10 mouse cellular contexts compared by ENCODE assay signal in the genomic region with DNA sequence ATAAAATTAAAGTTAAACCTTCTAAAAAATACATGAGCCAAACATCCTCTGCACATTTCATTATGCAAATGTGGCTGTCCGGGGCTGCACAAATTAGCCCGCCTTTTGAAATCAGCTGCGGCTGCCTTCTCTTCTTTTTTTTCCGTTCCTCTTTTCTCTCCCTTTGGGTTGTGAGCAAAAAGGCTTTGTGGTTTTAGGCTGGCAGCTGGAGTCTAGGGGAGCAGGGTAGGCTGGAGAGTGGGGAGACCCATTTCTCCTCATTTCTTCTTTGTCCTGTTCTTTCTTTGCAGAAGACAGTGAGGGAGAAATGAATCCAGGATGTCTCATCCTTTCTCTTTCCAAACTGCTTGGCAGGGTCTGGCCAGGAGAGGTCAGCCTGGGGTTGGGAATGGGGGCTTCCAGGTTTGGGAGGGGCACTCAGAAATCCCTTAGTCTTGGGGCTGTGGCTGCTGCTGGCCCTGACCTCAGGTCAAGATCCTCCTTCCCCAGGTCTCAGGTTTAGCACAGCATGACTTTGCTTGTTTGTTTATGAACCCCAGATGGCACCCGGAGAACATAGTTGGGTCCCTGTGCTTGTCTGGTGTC.
DNase-seq lines count a peak whose midpoint lies in the region; ATAC-seq and TF ChIP-seq lines count a peak whose summit lies in the region.
"Had no signal": no experiment of that assay in that cellular context is flagged by ENCODE, and none has a peak within 500 bp of the region (broad histone marks: within the 10 kb centered on the region; RNA-seq: fewer than 3 reads in every experiment).

No protein-coding gene starts in this region.

- no peak overlapping the region for H3K4me3 ChIP-seq in ES-E14 (ENCODE audit: insufficient read depth in 1 of 2, low read depth in 1 of 2, low read length in 2 of 2, poor library complexity in 1 of 2, severe bottlenecking in 1 of 2)
- no peak overlapping the region for H3K4me3 ChIP-seq in hindbrain, embryonic 11.5 days (ENCODE audit: low read depth, low read length)
- H3K4me3 ChIP-seq in midbrain, postnatal 0 days (ENCODE audit: low read depth, low read length): no peak overlapping the region

- no peak overlapping the region for H3K9ac ChIP-seq in ES-E14 (ENCODE audit: insufficient read depth, low read depth, low read length, poor library complexity, severe bottlenecking)
- H3K9ac ChIP-seq in hindbrain, embryonic 11.5 days (ENCODE audit: low read depth, low read length): peak overlapping the region; percentile 20; the same call in 1 of the 2 replicates
- 0 out of 2 replicates have a peak overlapping the region, but pooled peaks have one; percentile 5 for H3K9ac ChIP-seq in midbrain, postnatal 0 days (replicated peaks; ENCODE audit: low read length, poor library complexity, severe bottlenecking)

- WGBS in hindbrain, embryonic 11.5 days: 33% methylated on average over 5 of the region's 5 CpGs
- WGBS in midbrain, postnatal 0 days: 24% methylated on average over 5 of the region's 5 CpGs

- no peaks in the 10 kb centered on the region for H3K27me3 ChIP-seq in hindbrain, embryonic 11.5 days (ENCODE audit: control insufficient read depth, insufficient read depth, low read length)
- H3K27me3 ChIP-seq in midbrain, postnatal 0 days (ENCODE audit: insufficient read depth, low read length): no peaks in the 10 kb centered on the region

- peak overlapping the region; percentile 11; the same call in 1 of the 2 replicates for H3K4me2 ChIP-seq in hindbrain, embryonic 11.5 days (replicated peaks; ENCODE audit: low read depth, low read length)
- H3K4me2 ChIP-seq in midbrain, postnatal 0 days (ENCODE audit: low read depth, low read length, poor library complexity, severe bottlenecking): no peak overlapping the region

- in situ Hi-C loops in ES-E14 (cut with MboI; ENCODE audit: low sequenced_read_pairs in 2 of 2, unreplicated experiment in 2 of 2): no loop called here

- no peak overlapping the region for H3K27ac ChIP-seq in ES-E14 (ENCODE audit: insufficient read depth, low read depth, low read length, poor library complexity, severe bottlenecking)
- H3K27ac ChIP-seq in hindbrain, embryonic 11.5 days (ENCODE audit: low read depth, low read length): peak overlapping the region; percentile 70; the same call in 1 of the 2 replicates
- H3K27ac ChIP-seq in midbrain, postnatal 0 days (ENCODE audit: low read depth, low read length): peak overlapping the region; percentile 32; the same call in 1 of the 2 replicates
- H3K27ac ChIP-seq: macrophage had no signal

- peaks cover 7 to 9% of the 10 kb centered on the region in 2 experiments; a peak in 3 of 4 replicates for H3K4me1 ChIP-seq in ES-E14 (ENCODE audit: control insufficient read depth in 2 of 2, insufficient read depth in 2 of 2, low read length in 2 of 2, poor library complexity in 1 of 2)
- peaks cover 22% of the 10 kb centered on the region for H3K4me1 ChIP-seq in hindbrain, embryonic 11.5 days (replicated peaks; ENCODE audit: control insufficient read depth, insufficient read depth, low read length)
- H3K4me1 ChIP-seq in midbrain, postnatal 0 days (ENCODE audit: insufficient read depth, low read length): peaks cover 9% of the 10 kb centered on the region; the same call in 1 of the 2 replicates

- TF ChIP-seq CTCF in midbrain, postnatal 0 days (IDR thresholded peaks at IDR 0.05): peak; percentile 71

- no peaks in the 10 kb centered on the region for H3K9me3 ChIP-seq in ES-E14 (ENCODE audit: control insufficient read depth, insufficient read depth, low read depth, low read length)
- H3K9me3 ChIP-seq in hindbrain, embryonic 11.5 days (ENCODE audit: control insufficient read depth, low read length): no peaks in the 10 kb centered on the region
- H3K9me3 ChIP-seq in midbrain, postnatal 0 days (ENCODE audit: low read length): no peaks in the 10 kb centered on the region

- no peaks in the 10 kb centered on the region for H3K36me3 ChIP-seq in ES-E14 (ENCODE audit: control insufficient read depth, insufficient read depth, low read length, poor library complexity, severe bottlenecking)
- no peaks in the 10 kb centered on the region for H3K36me3 ChIP-seq in hindbrain, embryonic 11.5 days (ENCODE audit: control insufficient read depth, insufficient read depth, low read length)
- no peaks in the 10 kb centered on the region for H3K36me3 ChIP-seq in midbrain, postnatal 0 days (ENCODE audit: insufficient read depth, low read length)

- 0 out of 2 replicates have a peak, but pooled peaks have one; percentile 34 for ATAC-seq in hindbrain, embryonic 11.5 days (ENCODE audit: low FRiP score)
- no peak for ATAC-seq in midbrain, postnatal 0 days (ENCODE audit: low FRiP score)
- ATAC-seq: Patski had no signal

- no peak for DNase-seq in ES-E14 (ENCODE audit: low read depth, low spot score)
- peak; percentile 10 for DNase-seq in c-Kit-positive CD71-negative TER-119-negative erythroid progenitor cells, embryonic 14.5 days (ENCODE audit: low read depth)
- peak; percentile 56 for DNase-seq in hindbrain, embryonic 11.5 days (ENCODE audit: low spot score)
- no peak for DNase-seq in midbrain, postnatal 0 days (ENCODE audit: low spot score)
- DNase-seq in ovary, postnatal 10 days (ENCODE audit: low spot score): no peak
- DNase-seq in right cerebral cortex, adult 2 months (ENCODE audit: low spot score in 2 of 2): no peak
- DNase-seq in right cerebral cortex, postnatal 14 days: no peak
- DNase-seq: kidney, postnatal 4 days had no signal

TF ChIP-seq in ES-E14, 5 proteins besides CTCF, POLR2A, EP300 and RAD21:
- TF ChIP-seq ZC3H11A (IDR thresholded peaks at IDR 0.05; ENCODE audit: borderline replicate concordance, low read depth, low read length) (peak; percentile 27; the same call in 1 of the 2 replicates), CHD2 (IDR thresholded peaks at IDR 0.05; ENCODE audit: low read depth, low read length) (no peak), HCFC1 (IDR thresholded peaks at IDR 0.05; ENCODE audit: borderline replicate concordance, insufficient read depth, low read length) (no peak), ZNF384 (IDR thresholded peaks at IDR 0.05; ENCODE audit: low read depth, low read length) (no peak)

Comparison
In these comparisons a context has a peak if more than half of its experiments do, and no peak if none do; other contexts are left out.
1. DNase-seq: peak in c-Kit-positive CD71-negative TER-119-negative erythroid progenitor cells, embryonic 14.5 days (single experiment) and hindbrain, embryonic 11.5 days (single experiment); none in ES-E14 (single experiment), midbrain, postnatal 0 days (single experiment), ovary, postnatal 10 days (single experiment), right cerebral cortex, adult 2 months (0 of 2) and right cerebral cortex, postnatal 14 days (single experiment).